ENCODE assay signal across 16 mouse cellular contexts in genomic region chr7:46473141-46473540, GRCm38 (mm10).
DNase-seq lines count a peak whose midpoint lies in the region; ATAC-seq and TF ChIP-seq lines count a peak whose summit lies in the region.
"Had no signal": no experiment of that assay in that cellular context is flagged by ENCODE, and none has a peak within 500 bp of the region (broad histone marks: within the 10 kb centered on the region; RNA-seq: fewer than 3 reads in every experiment).

No protein-coding gene starts in this region.

- no peak overlapping the region for H3K4me3 ChIP-seq in forebrain, postnatal 0 days (ENCODE audit: low read depth, low read length)
- no peak overlapping the region for H3K4me3 ChIP-seq in forebrain, embryonic 11.5 days (ENCODE audit: low read depth, low read length)
- H3K4me3 ChIP-seq in kidney, embryonic 16.5 days (ENCODE audit: low read length), result no peak overlapping the region
- H3K4me3 ChIP-seq in hindbrain, postnatal 0 days (ENCODE audit: low read length), result no peak overlapping the region
- no peak overlapping the region for H3K4me3 ChIP-seq in midbrain, postnatal 0 days (ENCODE audit: low read depth, low read length)
- H3K4me3 ChIP-seq: erythroblast, embryonic 14.5 days; intestine, embryonic 15.5 days had no signal

- H3K27ac ChIP-seq in forebrain, postnatal 0 days (ENCODE audit: low read depth, low read length), result peak overlapping the region; percentile 35; the same call in 1 of the 2 replicates
- H3K27ac ChIP-seq in forebrain, embryonic 11.5 days (ENCODE audit: low read depth, low read length), result no peak overlapping the region
- no peak overlapping the region for H3K27ac ChIP-seq in kidney, embryonic 16.5 days (ENCODE audit: low read length)
- peak overlapping the region; percentile 12; the same call in 1 of the 2 replicates for H3K27ac ChIP-seq in hindbrain, postnatal 0 days
- H3K27ac ChIP-seq in midbrain, postnatal 0 days (ENCODE audit: low read depth, low read length), result peak overlapping the region; percentile 47; the same call in 1 of the 2 replicates
- H3K27ac ChIP-seq: intestine, embryonic 15.5 days had no signal

- no peak for TF ChIP-seq CTCF in forebrain, postnatal 0 days (IDR thresholded peaks at IDR 0.05; ENCODE audit: low read depth)
- no peak for TF ChIP-seq CTCF in hindbrain, postnatal 0 days (IDR thresholded peaks at IDR 0.05; ENCODE audit: low read depth)
- TF ChIP-seq CTCF in midbrain, postnatal 0 days (IDR thresholded peaks at IDR 0.05), result no peak

- H3K4me1 ChIP-seq in forebrain, postnatal 0 days (ENCODE audit: insufficient read depth), result no peaks in the 10 kb centered on the region
- peaks cover 2% of the 10 kb centered on the region; the same call in 1 of the 2 replicates for H3K4me1 ChIP-seq in forebrain, embryonic 11.5 days (replicated peaks; ENCODE audit: control insufficient read depth, insufficient read depth, low read length)
- peaks cover 8% of the 10 kb centered on the region; the same call in 1 of the 2 replicates for H3K4me1 ChIP-seq in kidney, embryonic 16.5 days (ENCODE audit: insufficient read depth, low read length)
- peaks cover 4% of the 10 kb centered on the region for H3K4me1 ChIP-seq in hindbrain, postnatal 0 days (ENCODE audit: insufficient read depth, low read length)
- peaks cover 12% of the 10 kb centered on the region; the same call in 1 of the 2 replicates for H3K4me1 ChIP-seq in midbrain, postnatal 0 days (ENCODE audit: insufficient read depth, low read length)

- no peaks in the 10 kb centered on the region for H3K9me3 ChIP-seq in forebrain, postnatal 0 days (ENCODE audit: low read length)
- no peaks in the 10 kb centered on the region for H3K9me3 ChIP-seq in forebrain, embryonic 11.5 days (ENCODE audit: control insufficient read depth, low read length)
- H3K9me3 ChIP-seq in kidney, embryonic 16.5 days (ENCODE audit: low read length), result no peaks in the 10 kb centered on the region
- H3K9me3 ChIP-seq in hindbrain, postnatal 0 days (ENCODE audit: low read length), result no peaks in the 10 kb centered on the region
- no peaks in the 10 kb centered on the region for H3K9me3 ChIP-seq in midbrain, postnatal 0 days (ENCODE audit: low read length)
- H3K9me3 ChIP-seq: intestine, embryonic 15.5 days had no signal

- no peak overlapping the region for H3K9ac ChIP-seq in forebrain, postnatal 0 days
- no peak overlapping the region for H3K9ac ChIP-seq in forebrain, embryonic 11.5 days (ENCODE audit: low read length)
- no peak overlapping the region for H3K9ac ChIP-seq in kidney, embryonic 16.5 days (replicated peaks; ENCODE audit: low read length)
- no peak overlapping the region for H3K9ac ChIP-seq in hindbrain, postnatal 0 days (replicated peaks; ENCODE audit: low read length)
- H3K9ac ChIP-seq in midbrain, postnatal 0 days (replicated peaks; ENCODE audit: low read length, poor library complexity, severe bottlenecking), result peak overlapping the region; percentile 19; the same call in 1 of the 2 replicates
- H3K9ac ChIP-seq: intestine, embryonic 15.5 days; liver, postnatal 0 days had no signal

- ATAC-seq in forebrain, postnatal 0 days, result no peak
- no peak for ATAC-seq in forebrain, embryonic 11.5 days (replicated peaks; ENCODE audit: low FRiP score)
- ATAC-seq in kidney, embryonic 16.5 days (ENCODE audit: low FRiP score, low TSS enrichment), result no peak
- ATAC-seq in hindbrain, postnatal 0 days, result no peak
- ATAC-seq in midbrain, postnatal 0 days (ENCODE audit: low FRiP score), result no peak
- ATAC-seq: intestine, embryonic 15.5 days; liver, postnatal 0 days had no signal

- H3K36me3 ChIP-seq in forebrain, postnatal 0 days (ENCODE audit: insufficient read depth), result no peaks in the 10 kb centered on the region
- H3K36me3 ChIP-seq in forebrain, embryonic 11.5 days (ENCODE audit: control insufficient read depth, insufficient read depth, low read length), result no peaks in the 10 kb centered on the region
- H3K36me3 ChIP-seq in kidney, embryonic 16.5 days (ENCODE audit: insufficient read depth, low read length), result no peaks in the 10 kb centered on the region
- H3K36me3 ChIP-seq in hindbrain, postnatal 0 days (ENCODE audit: insufficient read depth, low read length), result no peaks in the 10 kb centered on the region
- H3K36me3 ChIP-seq in midbrain, postnatal 0 days (ENCODE audit: insufficient read depth, low read length), result no peaks in the 10 kb centered on the region
- H3K36me3 ChIP-seq: intestine, embryonic 15.5 days had no signal

- H3K27me3 ChIP-seq in forebrain, postnatal 0 days (ENCODE audit: insufficient read depth, low read length), result no peaks in the 10 kb centered on the region
- H3K27me3 ChIP-seq in forebrain, embryonic 11.5 days (ENCODE audit: control insufficient read depth, insufficient read depth, low read length), result no peaks in the 10 kb centered on the region
- no peaks in the 10 kb centered on the region for H3K27me3 ChIP-seq in kidney, embryonic 16.5 days (ENCODE audit: insufficient read depth, low read length)
- H3K27me3 ChIP-seq in hindbrain, postnatal 0 days (ENCODE audit: insufficient read depth, low read length), result no peaks in the 10 kb centered on the region
- no peaks in the 10 kb centered on the region for H3K27me3 ChIP-seq in midbrain, postnatal 0 days (ENCODE audit: insufficient read depth, low read length)
- H3K27me3 ChIP-seq: intestine, embryonic 15.5 days had no signal

- DNase-seq in forebrain, postnatal 0 days, result no peak
- no peak for DNase-seq in forebrain, embryonic 11.5 days (ENCODE audit: low spot score)
- DNase-seq in kidney, postnatal 14 days, result peak; percentile 10
- no peak for DNase-seq in hindbrain, postnatal 0 days (ENCODE audit: low spot score)
- DNase-seq in midbrain, postnatal 0 days (ENCODE audit: low spot score), result no peak
- no peak for DNase-seq in ovary, postnatal 36 days (ENCODE audit: low spot score)
- DNase-seq: cerebellum, adult 11 months; gastrocnemius, postnatal 14 days; heart, postnatal 14 days; kidney, postnatal 4 days; liver; liver, postnatal 0 days; right cerebral cortex, postnatal 14 days had no signal

- H3K4me2 ChIP-seq in forebrain, postnatal 0 days (ENCODE audit: low read depth), result no peak overlapping the region
- H3K4me2 ChIP-seq in forebrain, embryonic 11.5 days (ENCODE audit: low read depth, low read length, severe bottlenecking), result no peak overlapping the region
- no peak overlapping the region for H3K4me2 ChIP-seq in kidney, embryonic 16.5 days (replicated peaks; ENCODE audit: low read depth, low read length)
- H3K4me2 ChIP-seq in hindbrain, postnatal 0 days (ENCODE audit: low read depth, low read length), result no peak overlapping the region
- H3K4me2 ChIP-seq in midbrain, postnatal 0 days (ENCODE audit: low read depth, low read length, poor library complexity, severe bottlenecking), result no peak overlapping the region
- H3K4me2 ChIP-seq: intestine, embryonic 15.5 days had no signal

- WGBS in forebrain, postnatal 0 days, result 37% methylated on average over 9 of the region's 9 CpGs
- WGBS in forebrain, embryonic 11.5 days, result 29% methylated on average over 9 of the region's 9 CpGs
- 42% methylated on average over 9 of the region's 9 CpGs for WGBS in kidney, embryonic 16.5 days
- WGBS in hindbrain, postnatal 0 days, result 23% methylated on average over 9 of the region's 9 CpGs
- 10% methylated on average over 9 of the region's 9 CpGs for WGBS in midbrain, postnatal 0 days

Comparison
In these comparisons a context has a peak if more than half of its experiments do, and no peak if none do; other contexts are left out.
1. H3K27ac ChIP-seq: peak in forebrain, postnatal 0 days (single experiment), hindbrain, postnatal 0 days (single experiment) and midbrain, postnatal 0 days (single experiment); none in forebrain, embryonic 11.5 days (single experiment) and kidney, embryonic 16.5 days (single experiment).